In genomic region chr9:68727166-68727855, GRCm38 (mm10) we compare ENCODE assay signal across 28 mouse cellular contexts.
DNase-seq lines count a peak whose midpoint lies in the region; ATAC-seq and TF ChIP-seq lines count a peak whose summit lies in the region.
"Had no signal": no experiment of that assay in that cellular context is flagged by ENCODE, and none has a peak within 500 bp of the region (broad histone marks: within the 10 kb centered on the region; RNA-seq: fewer than 3 reads in every experiment).

No protein-coding gene starts in this region.

- TF ChIP-seq POLR2A in heart, adult 2 months (IDR thresholded peaks at IDR 0.05; ENCODE audit: insufficient read depth, low read depth, low read length) = no peak

- no peak overlapping the region for H3K9ac ChIP-seq in heart, adult 2 months (ENCODE audit: low read depth, low read length)
- no peak overlapping the region for H3K9ac ChIP-seq in hindbrain, embryonic 13.5 days
- H3K9ac ChIP-seq: embryonic facial prominence, embryonic 13.5 days; liver, embryonic 12.5 days; liver, postnatal 0 days; midbrain, embryonic 12.5 days; neural tube, embryonic 13.5 days; stomach, embryonic 15.5 days had no signal

- no peaks in the 10 kb centered on the region; the same call in 1 of the 2 replicates for H3K9me3 ChIP-seq in hindbrain, embryonic 13.5 days
- H3K9me3 ChIP-seq: stomach, embryonic 15.5 days had no signal

- no peak overlapping the region for H3K4me2 ChIP-seq in hindbrain, embryonic 13.5 days
- H3K4me2 ChIP-seq: embryonic facial prominence, embryonic 13.5 days; liver, embryonic 12.5 days; midbrain, embryonic 12.5 days; neural tube, embryonic 13.5 days; stomach, embryonic 15.5 days had no signal

- peak overlapping the region; percentile 56 for H3K27ac ChIP-seq in heart, adult 2 months
- peak overlapping the region; percentile 64 for H3K27ac ChIP-seq in gastrocnemius, adult 2 months
- no peak overlapping the region for H3K27ac ChIP-seq in hindbrain, embryonic 13.5 days
- H3K27ac ChIP-seq: embryonic facial prominence, embryonic 13.5 days; layer of hippocampus, adult 2 months; liver, embryonic 12.5 days; midbrain, embryonic 12.5 days; neural tube, embryonic 13.5 days; stomach, embryonic 15.5 days had no signal

- peaks cover 17% of the 10 kb centered on the region for H3K4me1 ChIP-seq in heart, adult 2 months (ENCODE audit: control insufficient read depth, insufficient read depth, low read length)
- no peaks in the 10 kb centered on the region for H3K4me1 ChIP-seq in hindbrain, embryonic 13.5 days (replicated peaks)
- H3K4me1 ChIP-seq: embryonic facial prominence, embryonic 13.5 days; liver, embryonic 12.5 days; megakaryocyte, embryonic 14.5 days; midbrain, embryonic 12.5 days; neural tube, embryonic 13.5 days; stomach, embryonic 15.5 days had no signal

- no peak for TF ChIP-seq CTCF in heart, adult 2 months (IDR thresholded peaks at IDR 0.05)
- TF ChIP-seq CTCF in gastrocnemius, adult 2 months (IDR thresholded peaks at IDR 0.05) = no peak

- peak; percentile 31 to 38 for DNase-seq in heart, adult 2 months
- no peak for DNase-seq in heart, postnatal 25 days (ENCODE audit: low spot score)
- DNase-seq in gastrocnemius, adult 2 months = peak; percentile 30
- DNase-seq in gastrocnemius, postnatal 14 days = peak; percentile 10
- peak; percentile 14 for DNase-seq in heart, postnatal 4 days
- no peak for DNase-seq in right cerebral cortex, adult 18-20 months
- DNase-seq: adrenal gland, postnatal 25 days; B cell, adult 2 months; cerebellum, adult 11-12 months; cerebellum, adult 9-11 months; embryo, embryonic 11 days; kidney, adult 18-20 months; kidney, postnatal 14 days; left cerebral cortex, postnatal 4 days; liver, postnatal 0 days; lung, postnatal 4 days; right cerebral cortex, postnatal 14 days had no signal

- no peak for TF ChIP-seq EP300 in heart, adult 2 months (IDR thresholded peaks at IDR 0.05; ENCODE audit: insufficient read depth, low read depth, low read length)

- H3K79me2 ChIP-seq in heart, adult 2 months (replicated peaks; ENCODE audit: control insufficient read depth, insufficient read depth, low read length) = no peaks in the 10 kb centered on the region

- intact Hi-C loops in heart, adult 2 months (cut with DNase I) = no loop called here
- intact Hi-C loops in heart, postnatal 25 days (cut with DNase I) = no loop called here
- intact Hi-C loops in gastrocnemius, adult 2 months (cut with DNase I) = no loop called here
- intact Hi-C loops in gastrocnemius, postnatal 14 days (cut with DNase I; ENCODE audit: low total_unique reads) = no loop called here

- no peak overlapping the region for H3K4me3 ChIP-seq in heart, adult 2 months
- no peak overlapping the region for H3K4me3 ChIP-seq in gastrocnemius, adult 2 months
- no peak overlapping the region for H3K4me3 ChIP-seq in hindbrain, embryonic 13.5 days
- H3K4me3 ChIP-seq: embryonic facial prominence, embryonic 13.5 days; erythroblast, embryonic 14.5 days; layer of hippocampus, adult 2 months; liver, embryonic 12.5 days; megakaryocyte, embryonic 14.5 days; midbrain, embryonic 12.5 days; neural tube, embryonic 13.5 days; stomach, embryonic 15.5 days had no signal

- no peak for ATAC-seq in hindbrain, embryonic 13.5 days (ENCODE audit: low FRiP score)
- ATAC-seq: forebrain, embryonic 16.5 days; hindbrain, embryonic 16.5 days; liver, embryonic 12.5 days; liver, postnatal 0 days had no signal

- no peaks in the 10 kb centered on the region for H3K27me3 ChIP-seq in heart, adult 2 months (ENCODE audit: control insufficient read depth, insufficient read depth, low read length)
- H3K27me3 ChIP-seq in hindbrain, embryonic 13.5 days = no peaks in the 10 kb centered on the region
- H3K27me3 ChIP-seq: embryonic facial prominence, embryonic 13.5 days; liver, embryonic 12.5 days; megakaryocyte, embryonic 14.5 days; midbrain, embryonic 12.5 days; neural tube, embryonic 13.5 days; stomach, embryonic 15.5 days had no signal

- H3K36me3 ChIP-seq in heart, adult 2 months (ENCODE audit: control insufficient read depth, insufficient read depth, low read length) = 0 out of 2 replicates have a peak, but pooled peaks cover 2% of the 10 kb centered on the region
- H3K36me3 ChIP-seq in hindbrain, embryonic 13.5 days = peaks cover 3% of the 10 kb centered on the region; the same call in 1 of the 2 replicates
- H3K36me3 ChIP-seq: liver, embryonic 12.5 days; midbrain, embryonic 12.5 days; stomach, embryonic 15.5 days had no signal

- WGBS in heart, adult 2 months = 64% methylated on average over 11 of the region's 11 CpGs
- 71% methylated on average over 11 of the region's 11 CpGs for WGBS in hindbrain, embryonic 13.5 days

Comparison
In these comparisons a context has a peak if more than half of its experiments do, and no peak if none do; other contexts are left out.
1. DNase-seq: peak in heart, adult 2 months (2 of 2), gastrocnemius, adult 2 months (single experiment), gastrocnemius, postnatal 14 days (single experiment) and heart, postnatal 4 days (single experiment); none in heart, postnatal 25 days (single experiment) and right cerebral cortex, adult 18-20 months (single experiment).